Mouse (Mus musculus): Measurements from ENCODE around the gene Mrpl52.

Mrpl52 gene

GRCm38 (mm10) chr14:54426689-54427398, at the start of gene Mrpl52:
Gene Mrpl52, plus strand, starts transcription at chr14:54426909.
- in situ Hi-C loops (cut with MboI; ENCODE audit: low sequenced_read_pairs), result no loop called here

DNA sequence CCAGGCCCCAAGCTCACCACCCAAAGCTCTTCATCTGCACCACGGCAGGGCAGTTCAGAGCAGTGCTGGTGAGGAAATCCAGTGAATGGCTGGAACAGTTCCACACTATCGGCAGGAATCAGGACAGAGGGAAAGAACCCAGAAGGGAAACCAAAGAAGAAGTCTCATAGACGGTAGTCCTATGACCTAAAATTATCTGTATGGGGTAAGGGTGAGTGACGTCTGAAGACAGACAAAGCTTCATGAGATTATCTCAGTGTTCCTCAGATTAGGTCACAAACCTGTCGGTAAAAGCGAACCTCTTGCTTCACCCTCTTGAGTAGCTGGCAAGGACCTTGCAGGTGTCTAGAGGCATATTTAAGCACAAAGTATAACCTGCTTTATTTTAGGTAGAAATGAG, 49.5 kb upstream of the Mrpl52 start:
- in situ Hi-C loops (cut with MboI; ENCODE audit: low sequenced_read_pairs), result no loop called here

GRCm38 (mm10) chr14:54379571-54379970, 47.1 kb upstream of the Mrpl52 start:
- in situ Hi-C loops (cut with MboI; ENCODE audit: low sequenced_read_pairs), result no loop called here

GRCm38 (mm10) chr14:54380616-54381015, 46.1 kb upstream of the Mrpl52 start:
- in situ Hi-C loops (cut with MboI; ENCODE audit: low sequenced_read_pairs), result no loop called here

DNA sequence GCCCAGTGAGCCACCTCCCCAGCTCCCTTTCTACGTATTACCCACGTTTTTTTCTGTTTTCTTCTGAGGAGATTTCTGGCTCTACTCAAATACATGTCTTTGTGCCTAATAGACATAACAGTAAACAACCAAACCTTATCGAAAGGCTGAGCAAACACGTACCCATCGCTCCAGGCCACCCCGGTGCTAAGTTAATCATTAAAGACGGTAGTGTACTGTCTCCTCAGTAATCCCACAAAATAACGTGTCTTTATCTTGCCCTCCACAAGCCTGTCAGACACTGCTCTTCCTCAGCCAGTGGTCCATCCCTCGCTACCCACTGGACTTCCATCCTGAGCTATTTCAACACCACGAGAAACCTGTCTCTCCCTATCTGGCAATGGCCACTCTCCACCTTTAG, 44.9 kb upstream of the Mrpl52 start:
- in situ Hi-C loops (cut with MboI; ENCODE audit: low sequenced_read_pairs), result no loop called here

GRCm38 (mm10) chr14:54382641-54383040, 44.1 kb upstream of the Mrpl52 start:
- in situ Hi-C loops (cut with MboI; ENCODE audit: low sequenced_read_pairs), result no loop called here

DNA sequence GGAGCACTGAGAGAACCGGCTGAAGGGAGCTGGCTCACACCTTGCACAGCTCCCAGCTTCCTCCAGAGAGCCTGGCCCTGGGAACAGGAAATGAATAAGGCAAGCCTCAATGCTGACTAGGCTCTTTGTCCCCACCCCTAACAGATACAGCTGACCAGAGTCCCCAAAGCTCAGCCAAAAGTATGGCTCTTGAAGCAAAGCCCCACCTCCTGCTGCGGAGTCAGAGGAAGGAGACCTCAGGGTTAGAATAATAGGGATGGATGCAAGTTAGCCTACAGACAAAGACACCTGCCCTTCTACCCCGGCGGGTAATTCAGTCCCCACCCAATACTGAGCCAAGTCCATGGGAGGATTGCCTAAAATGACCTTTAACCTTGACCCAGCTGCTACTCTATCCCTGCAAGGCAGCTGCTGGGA, 43.3 kb upstream of the Mrpl52 start:
- in situ Hi-C loops (cut with MboI; ENCODE audit: low sequenced_read_pairs), result no loop called here

DNA sequence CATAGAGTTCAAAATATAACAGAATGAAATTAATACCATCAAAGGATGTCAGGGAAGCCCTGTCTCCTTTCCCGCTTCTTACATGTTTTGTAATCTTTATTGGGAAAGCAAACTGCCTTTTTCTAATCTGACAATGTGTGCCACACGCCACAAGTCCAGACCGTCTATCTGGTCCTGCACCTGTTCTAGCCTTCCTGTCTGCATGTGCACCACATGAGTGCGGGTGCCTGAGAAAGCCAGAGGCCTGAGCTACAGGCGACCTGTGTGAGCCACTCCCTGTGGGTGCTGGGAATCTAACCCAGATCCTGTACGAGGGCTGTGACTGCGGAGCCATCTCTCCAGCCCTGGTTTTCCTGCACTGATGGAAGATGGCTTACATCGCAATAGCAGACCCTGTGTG, 42.3 kb upstream of the Mrpl52 start:
- in situ Hi-C loops (cut with MboI; ENCODE audit: low sequenced_read_pairs), result no loop called here

DNA sequence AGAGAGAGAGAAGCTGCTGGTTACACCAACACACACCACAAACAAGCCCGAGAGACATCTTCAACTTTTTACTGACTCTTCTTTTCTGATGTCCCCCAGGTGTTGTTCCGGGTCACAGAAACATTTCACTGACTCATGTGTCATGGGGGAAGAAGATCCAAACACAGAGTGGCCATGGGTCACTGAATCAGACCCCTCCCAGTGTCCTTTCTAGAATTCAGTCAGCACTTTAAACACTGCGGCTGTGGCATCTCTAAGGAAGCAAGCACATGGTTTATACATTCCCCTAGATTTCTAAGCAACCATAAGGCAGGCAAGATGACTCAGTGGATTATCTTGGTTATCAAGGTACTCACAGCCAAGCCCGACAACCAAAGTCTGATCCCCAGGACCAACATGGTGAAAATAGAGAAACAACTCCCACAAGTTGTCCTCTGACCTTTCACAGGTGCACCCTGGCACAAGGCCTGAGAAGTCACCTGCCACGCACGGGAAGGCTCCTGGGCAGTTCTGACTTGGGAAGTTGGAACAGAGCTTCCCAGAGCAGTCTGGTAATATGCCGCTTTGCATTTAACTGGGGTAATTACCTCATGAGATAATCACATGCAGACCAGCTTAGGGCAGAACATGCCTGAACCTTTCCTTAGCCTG, 40.6 kb upstream of the Mrpl52 start:
- in situ Hi-C loops (cut with MboI; ENCODE audit: low sequenced_read_pairs), result no loop called here

- in situ Hi-C loops (cut with MboI; ENCODE audit: low sequenced_read_pairs), result no loop called here
These were observed 39.2 kb upstream of the Mrpl52 start for GRCm38 (mm10) chr14:54387546-54387945.

DNA sequence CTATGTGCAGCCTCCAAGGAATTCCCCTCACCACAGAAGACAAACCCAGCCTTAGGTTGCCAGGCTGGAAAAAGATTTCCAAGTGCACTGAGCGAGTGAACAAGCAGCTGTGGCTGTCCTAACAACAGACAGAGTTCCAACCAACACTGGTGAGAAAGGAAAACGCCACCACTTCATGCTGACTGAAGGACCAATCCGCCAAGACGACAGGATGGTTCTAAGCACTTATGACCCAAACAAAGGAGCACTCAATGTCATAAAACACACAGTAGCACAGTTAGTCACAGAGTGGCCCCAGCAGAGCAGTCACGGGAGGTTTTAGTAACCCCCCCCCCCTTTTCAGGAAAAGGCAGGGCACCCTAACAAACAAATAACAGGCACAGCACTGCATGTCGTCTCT, 35.9 kb upstream of the Mrpl52 start:
- in situ Hi-C loops (cut with MboI; ENCODE audit: low sequenced_read_pairs), result no loop called here

DNA sequence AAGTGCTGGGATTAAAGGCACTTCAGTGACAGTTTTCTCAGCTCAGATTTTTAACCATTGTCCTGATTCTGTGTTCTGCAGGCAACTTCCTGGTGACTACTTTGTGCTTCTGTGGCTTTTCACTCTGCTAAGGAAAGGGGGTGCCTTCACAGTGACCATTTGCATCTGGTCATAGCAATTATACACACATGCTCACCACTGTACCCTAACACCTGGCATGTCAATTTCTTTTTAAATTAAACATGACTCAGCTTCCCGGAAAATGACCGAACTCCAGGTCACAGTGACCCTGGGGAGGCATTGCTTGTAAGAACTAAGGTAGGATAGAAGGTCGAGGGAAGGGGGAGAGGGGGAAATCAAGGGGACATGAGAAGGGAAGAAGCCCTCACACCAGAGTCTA, 32.9 kb upstream of the Mrpl52 start:
- in situ Hi-C loops (cut with MboI; ENCODE audit: low sequenced_read_pairs), result no loop called here

DNA sequence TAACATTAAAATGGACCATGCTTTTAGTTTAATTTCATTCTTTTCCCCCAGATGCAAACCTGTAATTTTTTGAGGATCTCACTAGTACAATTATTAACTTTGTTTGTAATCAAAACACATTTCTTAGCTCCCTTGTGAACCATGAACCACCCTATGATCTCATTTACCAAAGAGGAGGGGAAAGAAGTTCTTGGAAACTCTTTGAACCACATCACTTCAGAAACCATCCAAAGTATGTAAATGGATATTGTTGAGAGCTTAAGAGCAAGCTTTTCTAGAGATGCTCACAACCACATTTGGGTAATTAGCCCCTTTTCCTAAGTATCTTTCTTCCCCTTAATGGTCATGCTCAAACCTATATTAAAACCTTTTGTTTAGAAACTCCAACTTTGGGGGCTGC, 32.4 kb upstream of the Mrpl52 start:
- in situ Hi-C loops (cut with MboI; ENCODE audit: low sequenced_read_pairs), result no loop called here

GRCm38 (mm10) chr14:54396685-54397084, 30.0 kb upstream of the Mrpl52 start:
- in situ Hi-C loops (cut with MboI; ENCODE audit: low sequenced_read_pairs), result no loop called here

- in situ Hi-C loops (cut with MboI; ENCODE audit: low sequenced_read_pairs), result no loop called here
These were observed 28.7 kb upstream of the Mrpl52 start for GRCm38 (mm10) chr14:54397872-54398527.

DNA sequence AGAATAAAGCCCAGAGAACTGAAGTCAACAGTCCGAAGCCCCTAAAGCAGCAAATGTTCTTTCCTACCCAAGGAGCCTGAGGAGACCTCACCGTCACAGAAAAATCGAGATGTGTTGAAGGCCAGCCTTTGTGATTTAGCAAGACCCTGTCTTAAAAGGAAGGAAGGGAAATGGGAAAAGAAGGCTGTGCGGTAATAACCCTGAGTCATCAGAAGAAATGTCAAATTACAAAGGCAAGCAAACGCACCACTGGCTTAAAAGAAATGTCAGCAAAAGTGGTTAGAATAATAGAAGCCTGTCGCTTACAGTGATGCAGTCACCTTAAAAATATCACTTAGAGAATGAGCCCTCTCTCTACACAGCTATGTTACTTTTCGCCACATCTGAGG, 28.2 kb upstream of the Mrpl52 start:
- in situ Hi-C loops (cut with MboI; ENCODE audit: low sequenced_read_pairs), result no loop called here

GRCm38 (mm10) chr14:54398921-54399382, 27.8 kb upstream of the Mrpl52 start:
- in situ Hi-C loops (cut with MboI; ENCODE audit: low sequenced_read_pairs), result no loop called here

- in situ Hi-C loops (cut with MboI; ENCODE audit: low sequenced_read_pairs), result loop anchor here (25.0 kb wide), 1 partner anchor 164 kb away; no protein-coding TSS in a partner anchor
These were observed 25.0 kb upstream of the Mrpl52 start for GRCm38 (mm10) chr14:54401723-54402122.

- in situ Hi-C loops (cut with MboI; ENCODE audit: low sequenced_read_pairs), result loop anchor here (25.0 kb wide), 1 partner anchor 171 kb away; no protein-coding TSS in a partner anchor
These were observed 18.2 kb upstream of the Mrpl52 start for GRCm38 (mm10) chr14:54408336-54409056.

GRCm38 (mm10) chr14:54409057-54409645, 17.6 kb upstream of the Mrpl52 start:
- in situ Hi-C loops (cut with MboI; ENCODE audit: low sequenced_read_pairs), result loop anchor here (25.0 kb wide), 1 partner anchor 172 kb away; no protein-coding TSS in a partner anchor
